Mouse (Mus musculus) E14TG2a.4 (cell line): ENCODE data around the gene Rprd1b.

Experiments
- CTCF ChIP-seq: conservative IDR thresholded peaks from 2 replicates; pipeline ENCODE4 v1.5.1; 2014; ENCODE audit warnings: low read length
- POU5F1 ChIP-seq: IDR thresholded peaks from 2 replicates; pipeline ENCODE4 v1.6.1; 2014; ENCODE audit warnings: low read length, borderline replicate concordance

GRCm38 (mm10) chr2:158059666-158060105 is 31.4 kb downstream of the Rprd1b start:
- no peak for TF ChIP-seq CTCF
- TF ChIP-seq POU5F1, result no peak
